Mouse (Mus musculus): ENCODE measurements around the gene Mcm6. TPM values are rescaled to one million over a fixed set of nuclear protein-coding genes. Genes with fewer than 3 reads are reported as not detected.
"Not testable (repeated sequence)": the region's sequence is repeated elsewhere in the genome, so short reads cannot be mapped to it uniquely, and the experiment has no call there.

Mcm6 gene
- total and polyA plus RNA-seq, 2 experiments: 2.1 to 7.1 TPM

DNA sequence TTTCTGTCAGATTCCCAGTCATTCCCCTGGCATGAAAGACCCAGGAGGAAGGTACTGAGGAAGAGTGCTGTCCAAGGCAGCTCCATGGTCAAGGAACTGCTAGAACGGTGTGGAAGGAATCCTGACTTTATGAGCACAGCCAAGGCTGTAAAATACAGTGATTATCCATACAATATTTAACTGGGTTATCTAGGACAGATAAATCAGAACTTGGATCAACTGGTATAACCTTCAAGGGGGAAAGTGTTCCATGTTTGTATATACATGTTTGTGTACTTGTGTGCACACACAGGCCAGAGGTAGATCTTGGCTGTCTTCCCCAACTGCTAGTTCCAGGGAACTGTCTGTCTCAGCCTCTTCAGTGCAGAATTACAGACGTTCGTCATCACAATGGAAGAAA is 31.2 kb downstream of the Mcm6 start, which contains the start of gene Lct:
Lct (minus strand) TSS at position 101 of the 400 bp plus-strand sequence.
- 86% methylated on average over 3 of the region's 3 CpGs for WGBS
- H3K4me3 ChIP-seq (ENCODE audit: insufficient read depth, low read depth, low read length): no peak within 1 kb of the TSS
- H3K36me3 ChIP-seq (ENCODE audit: control insufficient read depth, insufficient read depth, low read length): peaks cover 8% of the 10 kb centered on the region; the same call in 1 of the 2 replicates
- no peak for DNase-seq (ENCODE audit: extremely low read depth, low read depth, low spot score)
- no peak within 1 kb of the TSS for H3K27ac ChIP-seq (replicated peaks; ENCODE audit: insufficient read depth, low read depth, low read length)
- H3K4me1 ChIP-seq (ENCODE audit: control insufficient read depth, insufficient read depth, low read length): no peaks in the 10 kb centered on the region
- no peaks in the 10 kb centered on the region for H3K79me2 ChIP-seq (ENCODE audit: control insufficient read depth, insufficient read depth, low read length)
- TF ChIP-seq CTCF (IDR thresholded peaks at IDR 0.05; ENCODE audit: low read depth, low read length) (no peak), POLR2A (IDR thresholded peaks at IDR 0.05; ENCODE audit: extremely low read depth, insufficient read depth, low read length) (no peak)
- no peak within 1 kb of the TSS for H3K9ac ChIP-seq (ENCODE audit: low read depth, low read length)
- H3K27me3 ChIP-seq (ENCODE audit: control insufficient read depth, insufficient read depth, low read length): no peaks in the 10 kb centered on the region

DNA sequence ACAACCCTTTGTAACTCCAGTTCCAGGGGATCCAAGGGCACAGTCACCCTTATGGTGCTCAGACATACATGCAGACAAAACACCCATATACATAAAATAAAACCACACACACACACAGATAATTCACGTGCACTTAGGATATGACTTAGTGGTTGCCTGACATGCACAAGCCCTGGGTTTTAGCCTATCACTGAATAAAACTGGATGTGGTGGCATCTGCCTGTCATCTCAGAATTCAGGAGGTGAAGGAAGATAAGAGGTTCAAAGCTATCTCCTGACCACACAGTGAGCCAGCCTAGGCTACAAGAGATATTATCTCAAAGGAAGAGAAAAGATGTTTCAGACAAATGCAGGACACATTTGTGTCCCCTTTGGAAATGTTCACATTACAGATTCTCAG is 32.3 kb downstream of the Mcm6 start:
- H3K79me2 ChIP-seq (ENCODE audit: control insufficient read depth, insufficient read depth, low read length): no peaks in the 10 kb centered on the region
- WGBS: 76% methylated on average over 1 of the region's 1 CpGs
- no peak for DNase-seq (ENCODE audit: extremely low read depth, low read depth, low spot score)
- no peaks in the 10 kb centered on the region for H3K4me1 ChIP-seq (ENCODE audit: control insufficient read depth, insufficient read depth, low read length)
- no peak overlapping the region for H3K27ac ChIP-seq (replicated peaks; ENCODE audit: insufficient read depth, low read depth, low read length)
- H3K27me3 ChIP-seq (ENCODE audit: control insufficient read depth, insufficient read depth, low read length): no peaks in the 10 kb centered on the region
- no peak overlapping the region for H3K4me3 ChIP-seq (ENCODE audit: insufficient read depth, low read depth, low read length)
- TF ChIP-seq CTCF (IDR thresholded peaks at IDR 0.05; ENCODE audit: low read depth, low read length) (no peak), POLR2A (IDR thresholded peaks at IDR 0.05; ENCODE audit: extremely low read depth, insufficient read depth, low read length) (no peak)
- no peak overlapping the region for H3K9ac ChIP-seq (ENCODE audit: low read depth, low read length)
- H3K36me3 ChIP-seq (ENCODE audit: control insufficient read depth, insufficient read depth, low read length): peaks cover 1% of the 10 kb centered on the region; the same call in 1 of the 2 replicates

DNA sequence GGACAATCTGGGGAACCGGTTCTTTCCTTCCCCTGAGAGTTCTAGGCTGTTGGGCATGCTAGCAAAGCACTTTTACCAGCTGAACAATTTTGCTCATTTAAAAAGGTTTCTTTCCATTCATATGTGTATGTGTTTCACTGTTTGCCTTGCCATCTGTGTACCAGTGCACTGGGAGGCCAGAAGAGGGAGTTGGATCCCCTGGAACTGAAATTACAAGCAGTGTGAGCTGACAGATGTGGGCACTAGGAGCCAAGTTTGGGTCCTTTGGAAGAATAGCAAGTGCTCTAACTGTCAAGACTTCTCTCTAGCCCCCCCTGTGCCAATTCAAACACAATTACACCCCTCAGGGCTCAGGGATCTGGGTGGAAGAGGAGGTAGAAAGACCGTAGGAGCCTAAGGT is 34.7 kb downstream of the Mcm6 start:
- no peak overlapping the region for H3K4me3 ChIP-seq (ENCODE audit: insufficient read depth, low read depth, low read length)
- 90% methylated on average over 2 of the region's 2 CpGs for WGBS
- H3K79me2 ChIP-seq (ENCODE audit: control insufficient read depth, insufficient read depth, low read length): no peaks in the 10 kb centered on the region
- H3K27ac ChIP-seq (replicated peaks; ENCODE audit: insufficient read depth, low read depth, low read length): no peak overlapping the region
- H3K27me3 ChIP-seq (ENCODE audit: control insufficient read depth, insufficient read depth, low read length): no peaks in the 10 kb centered on the region
- TF ChIP-seq CTCF (IDR thresholded peaks at IDR 0.05; ENCODE audit: low read depth, low read length) (no peak), POLR2A (IDR thresholded peaks at IDR 0.05; ENCODE audit: extremely low read depth, insufficient read depth, low read length) (no peak)
- H3K4me1 ChIP-seq (ENCODE audit: control insufficient read depth, insufficient read depth, low read length): no peaks in the 10 kb centered on the region
- no peaks in the 10 kb centered on the region for H3K36me3 ChIP-seq (ENCODE audit: control insufficient read depth, insufficient read depth, low read length)
- no peak for DNase-seq (ENCODE audit: extremely low read depth, low read depth, low spot score)
- H3K9ac ChIP-seq (ENCODE audit: low read depth, low read length): no peak overlapping the region

DNA sequence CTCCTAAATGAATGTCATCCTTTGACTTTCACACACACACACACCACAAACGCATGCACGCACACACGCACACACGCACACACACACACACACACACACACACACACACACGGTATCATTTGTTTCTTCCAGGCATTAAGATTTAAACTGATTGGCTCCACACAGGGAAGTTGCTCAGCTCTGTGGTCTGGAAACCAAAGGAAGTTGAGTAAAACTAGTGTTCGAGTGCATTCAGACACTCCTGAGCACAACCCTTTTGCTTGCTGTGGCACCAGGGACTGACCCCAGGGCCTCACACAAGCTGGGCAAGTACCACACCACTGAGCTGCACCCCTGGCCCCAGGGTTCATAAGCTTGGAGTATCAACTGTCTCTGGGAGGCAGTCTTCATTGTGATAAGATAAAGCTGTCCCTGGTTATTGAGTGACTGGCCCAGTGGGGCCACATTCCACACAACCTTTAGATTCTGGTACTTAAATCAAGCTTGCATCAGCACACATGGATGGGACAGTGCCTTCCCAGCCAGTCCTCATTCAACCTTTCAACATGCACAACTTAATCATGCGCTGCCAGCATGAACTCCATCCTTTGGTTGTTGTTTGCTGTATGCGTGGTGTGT is 36.3 kb downstream of the Mcm6 start:
- H3K79me2 ChIP-seq (ENCODE audit: control insufficient read depth, insufficient read depth, low read length): no peaks in the 10 kb centered on the region

DNA sequence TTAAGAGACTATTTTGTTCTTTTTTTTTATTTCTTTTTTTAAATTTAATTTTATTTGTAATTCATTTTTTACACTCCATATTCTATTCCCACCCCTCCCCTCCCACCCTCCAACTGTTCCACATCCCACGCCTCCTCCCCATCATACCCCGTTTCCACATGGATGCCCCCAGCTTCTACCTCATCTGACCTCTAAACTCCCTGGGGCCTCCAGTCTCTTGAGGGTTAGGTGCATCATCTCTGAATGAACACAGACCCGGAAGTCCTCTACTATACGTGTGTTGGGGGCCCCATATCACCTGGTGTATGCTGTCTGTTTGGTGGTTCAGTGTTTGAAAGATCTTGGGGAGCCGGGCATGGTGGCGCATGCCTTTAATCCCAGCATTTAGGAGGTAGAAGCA is 40.2 kb downstream of the Mcm6 start:
- DNase-seq (ENCODE audit: extremely low read depth, low read depth, low spot score); H3K9ac ChIP-seq (ENCODE audit: low read depth, low read length): not testable (repeated sequence)
- WGBS: 87% methylated on average over 6 of the region's 6 CpGs

More for the DNA sequence above, 36.3 kb downstream of the Mcm6 start:
- no peak overlapping the region for H3K27ac ChIP-seq (replicated peaks; ENCODE audit: insufficient read depth, low read depth, low read length)
- 84% methylated on average over 8 of the region's 8 CpGs for WGBS
- no peaks in the 10 kb centered on the region for H3K36me3 ChIP-seq (ENCODE audit: control insufficient read depth, insufficient read depth, low read length)
- H3K9ac ChIP-seq (ENCODE audit: low read depth, low read length): no peak overlapping the region
- no peaks in the 10 kb centered on the region for H3K27me3 ChIP-seq (ENCODE audit: control insufficient read depth, insufficient read depth, low read length)
- TF ChIP-seq POLR2A (IDR thresholded peaks at IDR 0.05; ENCODE audit: extremely low read depth, insufficient read depth, low read length) (no peak), CTCF (IDR thresholded peaks at IDR 0.05; ENCODE audit: low read depth, low read length) (no peak)
- H3K4me1 ChIP-seq (ENCODE audit: control insufficient read depth, insufficient read depth, low read length): no peaks in the 10 kb centered on the region
- H3K4me3 ChIP-seq (ENCODE audit: insufficient read depth, low read depth, low read length): no peak overlapping the region
- DNase-seq (ENCODE audit: extremely low read depth, low read depth, low spot score): no peak

DNA sequence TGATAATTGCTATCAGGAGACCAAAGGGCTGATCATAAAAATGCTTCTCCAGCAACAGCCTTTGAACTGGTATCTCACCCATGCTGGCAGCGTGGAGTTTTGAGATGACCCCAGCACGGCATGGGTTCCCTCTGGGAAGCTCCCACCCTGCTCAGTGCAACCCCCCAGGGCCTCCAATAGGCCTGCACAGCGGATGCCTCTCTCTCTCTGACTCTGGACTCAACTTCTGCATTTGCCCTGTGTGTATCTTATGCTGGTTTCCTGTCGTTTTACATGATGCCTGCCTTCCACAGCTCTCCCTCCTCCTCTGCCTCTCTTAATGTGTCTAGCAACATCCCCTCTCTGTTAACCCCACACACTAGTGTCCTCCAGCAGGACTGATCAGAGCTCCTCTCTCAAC is 44.8 kb downstream of the Mcm6 start:
- Histone ChIP-seq H3K4me1 (ENCODE audit: control insufficient read depth, insufficient read depth, low read length) (no peaks in the 10 kb centered on the region), H3K9ac (ENCODE audit: low read depth, low read length) (no peak overlapping the region), H3K4me3 (ENCODE audit: insufficient read depth, low read depth, low read length) (no peak overlapping the region), H3K36me3 (ENCODE audit: control insufficient read depth, insufficient read depth, low read length) (no peaks in the 10 kb centered on the region), H3K27ac (replicated peaks; ENCODE audit: insufficient read depth, low read depth, low read length) (no peak overlapping the region), H3K79me2 (ENCODE audit: control insufficient read depth, insufficient read depth, low read length) (no peaks in the 10 kb centered on the region), H3K27me3 (ENCODE audit: control insufficient read depth, insufficient read depth, low read length) (no peaks in the 10 kb centered on the region)
- TF ChIP-seq CTCF (IDR thresholded peaks at IDR 0.05; ENCODE audit: low read depth, low read length) (no peak), POLR2A (IDR thresholded peaks at IDR 0.05; ENCODE audit: extremely low read depth, insufficient read depth, low read length) (no peak)
- WGBS: 63% methylated on average over 4 of the region's 4 CpGs
- DNase-seq (ENCODE audit: extremely low read depth, low read depth, low spot score): no peak

More for the DNA sequence above, 40.2 kb downstream of the Mcm6 start:
- not testable (repeated sequence) for H3K27me3 ChIP-seq (ENCODE audit: control insufficient read depth, insufficient read depth, low read length); H3K36me3 ChIP-seq (ENCODE audit: control insufficient read depth, insufficient read depth, low read length); H3K79me2 ChIP-seq (ENCODE audit: control insufficient read depth, insufficient read depth, low read length); H3K27ac ChIP-seq (replicated peaks; ENCODE audit: insufficient read depth, low read depth, low read length); H3K4me1 ChIP-seq (ENCODE audit: control insufficient read depth, insufficient read depth, low read length); H3K4me3 ChIP-seq (ENCODE audit: insufficient read depth, low read depth, low read length)

Measured in liver, adult 2 months (tissue).